Mouse (Mus musculus) myocyte (in vitro differentiated cells): ENCODE measurements at regions not wholly inside any gene's neighbourhood (a gene's known extent, or its start where the extent isn't known, plus 50 kb on each side); places are given as distances from the start of the nearest gene placed in this dataset.

Experiments used
- POLR2A ChIP-seq: IDR thresholded peaks from one replicate; pipeline ENCODE4 v1.6.1; 2011; ENCODE audit warnings: low read depth, mild to moderate bottlenecking, control low read depth, moderate library complexity; ENCODE audit not compliant: insufficient read length
- POLR2AphosphoS2 ChIP-seq: IDR thresholded peaks from one replicate; pipeline ENCODE4 v1.6.1; 2011; ENCODE audit warnings: low read depth, control low read depth; ENCODE audit not compliant: insufficient read length
- USF1 ChIP-seq: IDR thresholded peaks from one replicate; pipeline ENCODE4 v1.6.1; 2011; ENCODE audit warnings: low read depth, mild to moderate bottlenecking, control low read depth, moderate library complexity

- TF ChIP-seq POLR2A (no peak), POLR2AphosphoS2 (no peak), USF1 (no peak)
Observed at GRCm38 (mm10) chr1:44863818-44864217, 312.5 kb downstream of the Gulp1 start.
